Comparison of ENCODE assay signal across 8 mouse cellular contexts in the genomic region with DNA sequence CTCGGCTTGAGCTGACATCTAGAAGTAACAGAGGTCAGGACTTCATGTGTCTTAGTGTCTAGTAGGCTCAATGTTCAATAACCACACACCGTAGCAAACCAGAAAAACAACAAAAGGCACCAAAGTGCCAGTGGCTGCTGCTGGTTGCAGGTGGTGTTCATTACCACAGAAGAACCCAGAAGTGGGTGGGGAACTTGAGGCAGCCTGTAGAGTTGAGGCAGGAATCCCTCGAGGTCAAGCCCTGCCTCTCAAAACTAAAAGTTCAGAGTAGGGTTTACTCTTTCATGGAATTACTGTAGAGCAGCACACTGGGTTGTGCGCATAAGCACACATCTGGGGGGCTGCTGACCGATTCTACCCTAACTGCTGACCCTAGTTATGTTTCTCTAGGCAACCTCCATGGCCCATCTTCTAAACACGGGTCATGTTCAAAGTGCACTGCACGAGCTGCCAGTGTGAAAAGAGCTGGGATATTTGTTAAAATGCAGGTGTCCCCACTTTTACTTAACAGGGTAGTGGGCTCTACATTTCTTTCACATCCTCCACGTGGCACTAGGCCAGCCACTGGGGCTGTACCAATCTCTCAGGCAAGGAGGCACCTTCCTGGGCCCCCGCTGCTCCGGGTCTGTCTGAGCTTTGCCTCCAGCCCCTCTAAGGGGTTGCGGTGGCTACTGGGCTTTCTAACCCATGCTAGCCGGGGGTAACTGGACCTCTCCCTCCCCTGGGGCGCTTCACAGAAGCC.
DNase-seq lines count a peak whose midpoint lies in the region; ATAC-seq and TF ChIP-seq lines count a peak whose summit lies in the region.

No protein-coding gene starts in this region.

- no peaks in the 10 kb centered on the region for H3K9me3 ChIP-seq in hindbrain, embryonic 12.5 days (replicated peaks)
- H3K9me3 ChIP-seq in lung, embryonic 15.5 days = no peaks in the 10 kb centered on the region

- H3K27ac ChIP-seq in hindbrain, embryonic 12.5 days = peak overlapping the region; percentile 98
- H3K27ac ChIP-seq in lung, embryonic 15.5 days = peak overlapping the region; percentile 86
- peak overlapping the region; percentile 87 for H3K27ac ChIP-seq in small intestine, adult 2 months (ENCODE audit: insufficient read depth, low read depth, low read length)

- no peak for TF ChIP-seq CTCF in small intestine, adult 2 months (IDR thresholded peaks at IDR 0.05; ENCODE audit: extremely low read depth, insufficient read length, insufficient replicate concordance, low read depth, low read length)

- peak overlapping the region; percentile 83 for H3K4me2 ChIP-seq in hindbrain, embryonic 12.5 days (replicated peaks)
- peak overlapping the region; percentile 91 for H3K4me2 ChIP-seq in lung, embryonic 15.5 days

- ATAC-seq in hindbrain, embryonic 12.5 days (ENCODE audit: low FRiP score) = no peak
- no peak for ATAC-seq in lung, embryonic 15.5 days (ENCODE audit: borderline replicate concordance, extremely low read depth, low FRiP score, low TSS enrichment)

- H3K9ac ChIP-seq in hindbrain, embryonic 12.5 days = peak overlapping the region; percentile 80
- H3K9ac ChIP-seq in lung, embryonic 15.5 days = peak overlapping the region; percentile 62

- DNase-seq in adrenal gland, postnatal 10 days = peak; percentile 18
- no peak for DNase-seq in adrenal gland, postnatal 36 days
- DNase-seq in retina, postnatal 7 days (ENCODE audit: low read depth, low spot score) = peak; percentile 11
- no peak for DNase-seq in retina, embryonic 14.5 days (ENCODE audit: low spot score)
- no peak for DNase-seq in urinary bladder, postnatal 14 days (ENCODE audit: low spot score)

- no peak for TF ChIP-seq POLR2A in small intestine, adult 2 months (IDR thresholded peaks at IDR 0.05; ENCODE audit: low read depth, low read length)

- no peaks in the 10 kb centered on the region for H3K36me3 ChIP-seq in hindbrain, embryonic 12.5 days
- H3K36me3 ChIP-seq in lung, embryonic 15.5 days = no peaks in the 10 kb centered on the region
- no peaks in the 10 kb centered on the region for H3K36me3 ChIP-seq in small intestine, adult 2 months (ENCODE audit: control insufficient read depth, insufficient read depth, low read length)

- H3K4me1 ChIP-seq in hindbrain, embryonic 12.5 days = peaks cover 17% of the 10 kb centered on the region
- peaks cover 17% of the 10 kb centered on the region for H3K4me1 ChIP-seq in lung, embryonic 15.5 days
- H3K4me1 ChIP-seq in small intestine, adult 2 months (ENCODE audit: control insufficient read depth, insufficient read depth, insufficient read length, low read length) = peaks cover 22% of the 10 kb centered on the region

- H3K4me3 ChIP-seq in hindbrain, embryonic 12.5 days = peak overlapping the region; percentile 50
- peak overlapping the region; percentile 56 for H3K4me3 ChIP-seq in lung, embryonic 15.5 days
- peak overlapping the region; percentile 73 for H3K4me3 ChIP-seq in small intestine, adult 2 months (ENCODE audit: low read depth, low read length)

- no peaks in the 10 kb centered on the region for H3K27me3 ChIP-seq in hindbrain, embryonic 12.5 days
- no peaks in the 10 kb centered on the region for H3K27me3 ChIP-seq in lung, embryonic 15.5 days
- no peaks in the 10 kb centered on the region for H3K27me3 ChIP-seq in small intestine, adult 2 months (ENCODE audit: control insufficient read depth, insufficient read depth, low read length)

- 21% methylated on average over 13 of the region's 13 CpGs for WGBS in hindbrain, embryonic 12.5 days
- WGBS in lung, embryonic 15.5 days = 21% methylated on average over 13 of the region's 13 CpGs
- 21% methylated on average over 13 of the region's 13 CpGs for WGBS in small intestine, adult 2 months

Comparison
In these comparisons a context has a peak if more than half of its experiments do, and no peak if none do; other contexts are left out.
1. DNase-seq: peak in adrenal gland, postnatal 10 days (single experiment) and retina, postnatal 7 days (single experiment); none in adrenal gland, postnatal 36 days (0 of 2), retina, embryonic 14.5 days (single experiment) and urinary bladder, postnatal 14 days (single experiment).
2. Peak in every context shown above with its lines, with median percentiles within 50 percentile points of each other: H3K27ac ChIP-seq and H3K4me3 ChIP-seq.